Mouse (Mus musculus) hindbrain, embryonic 13.5 days (tissue): Measurements from ENCODE around the gene 2900026A02Rik. TPM values are rescaled to one million over a fixed set of nuclear protein-coding genes. Genes with fewer than 3 reads are reported as not detected.

Experiments used
- polyA plus RNA-seq: library from polyadenylated mRNA; unstranded; fragments of >200 nt; fragmentation: Nextera tagmentation; extraction: Ambion mirVana; gene quantifications from 2 replicates; pipeline ENCODE4 v1.2.1, GENCODE M21; 2015

The 2900026A02Rik gene
- polyA plus RNA-seq, 1 experiment from 2014 or later, result 2.7 TPM

Other genes with a start within 250 kb of the 2900026A02Rik start
- gene Grk3, start 205.4 kb downstream of the 2900026A02Rik start, polyA plus RNA-seq, result 15.8 and 16.8 TPM in 2 replicates
- not detected in 2 replicates for gene Crybb2, start 151.1 kb downstream of the 2900026A02Rik start, polyA plus RNA-seq
- 0.31 and 0.68 TPM in 2 replicates for gene Crybb3, start 139.7 kb downstream of the 2900026A02Rik start, polyA plus RNA-seq
- not detected in 2 replicates for gene Tmem211, start 5.7 kb upstream of the 2900026A02Rik start, polyA plus RNA-seq
- 14.2 and 14.5 TPM in 2 replicates for gene Sgsm1, start 89.5 kb upstream of the 2900026A02Rik start, polyA plus RNA-seq
- not detected in 2 replicates for gene Aym1, start 136.1 kb upstream of the 2900026A02Rik start, polyA plus RNA-seq